Mouse (Mus musculus): ENCODE results near the gene Ism1. TPM values are rescaled to one million over a fixed set of nuclear protein-coding genes. Genes with fewer than 3 reads are reported as not detected.

The Ism1 gene
- 8.0 TPM in 2 replicates for polyA plus RNA-seq (2016; fragmentation: Nextera tagmentation; extraction: Ambion mirVana)

DNA sequence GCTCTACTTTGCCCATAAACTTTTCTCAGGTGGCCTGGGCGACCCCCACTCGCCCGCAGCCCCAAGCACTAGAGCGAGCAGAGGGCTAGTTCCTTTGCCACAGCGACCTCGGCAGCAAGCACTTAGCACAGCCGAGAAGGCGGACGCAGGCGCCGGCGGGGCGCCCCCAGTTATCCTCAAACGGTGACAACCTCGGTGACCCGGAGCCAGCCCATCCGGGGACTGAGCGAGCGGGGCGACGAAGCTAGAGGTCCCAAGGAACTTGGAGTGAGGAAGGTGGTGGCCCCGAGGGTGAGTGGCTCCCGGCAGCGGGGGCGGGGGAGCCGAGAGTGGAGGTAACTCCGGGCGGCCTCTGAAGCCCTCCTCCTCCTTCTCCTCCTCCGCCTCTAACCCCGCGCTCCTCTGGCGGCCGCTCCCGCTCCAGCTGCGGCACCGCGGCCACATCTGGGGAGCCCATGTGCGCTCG, at the start of gene Ism1:
TSS of gene Ism1 (plus strand) at position 370 of the 466 bp plus-strand sequence.
- peak within 1 kb of the TSS; percentile 98 for H3K4me2 ChIP-seq
- H3K9me3 ChIP-seq, result no peaks in the 10 kb centered on the region
- WGBS, result under 1% methylated on average over 34 of the region's 39 CpGs
- H3K36me3 ChIP-seq, result no peaks in the 10 kb centered on the region
- H3K27ac ChIP-seq, result peak within 1 kb of the TSS; percentile 96
- peak; percentile 52 for ATAC-seq (ENCODE audit: insufficient number of reproducible peaks, insufficient read depth, low FRiP score, low TSS enrichment, low read depth)
- peak within 1 kb of the TSS; percentile 91 for H3K9ac ChIP-seq (replicated peaks)
- peak within 1 kb of the TSS; percentile 94 for H3K4me3 ChIP-seq (replicated peaks)
- peaks cover 21% of the 10 kb centered on the region for H3K4me1 ChIP-seq (replicated peaks)
- peaks cover 9% of the 10 kb centered on the region; the same call in 1 of the 2 replicates for H3K27me3 ChIP-seq

DNA sequence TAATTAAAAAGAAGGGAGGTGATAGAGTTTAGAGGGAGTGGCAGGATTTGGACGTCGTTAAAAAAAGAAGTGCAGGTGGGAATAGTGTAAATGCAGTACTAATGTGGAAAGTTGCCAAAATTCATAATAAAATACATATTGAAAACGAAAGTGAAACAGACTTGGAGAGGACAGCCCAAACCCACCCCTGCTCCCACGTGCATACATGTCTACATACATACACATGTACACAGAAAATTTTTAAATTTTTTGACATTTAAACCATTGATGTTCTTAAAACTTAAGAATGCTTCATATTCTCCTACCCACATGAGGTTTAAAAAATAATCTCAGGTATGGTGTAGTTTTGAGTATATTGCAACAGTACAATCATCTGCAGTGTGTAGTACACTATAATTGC, 49.2 kb upstream of the Ism1 start:
- H3K9ac ChIP-seq (replicated peaks), result no peak overlapping the region
- H3K4me1 ChIP-seq (replicated peaks), result peaks cover 11% of the 10 kb centered on the region; the same call in 1 of the 2 replicates
- no peak overlapping the region for H3K4me3 ChIP-seq (replicated peaks)
- ATAC-seq (ENCODE audit: insufficient number of reproducible peaks, insufficient read depth, low FRiP score, low TSS enrichment, low read depth), result no peak
- H3K36me3 ChIP-seq, result no peaks in the 10 kb centered on the region
- H3K9me3 ChIP-seq, result no peaks in the 10 kb centered on the region
- no peaks in the 10 kb centered on the region for H3K27me3 ChIP-seq
- no peak overlapping the region for H3K27ac ChIP-seq
- WGBS, result 66% methylated on average over 4 of the region's 4 CpGs
- no peak overlapping the region for H3K4me2 ChIP-seq

DNA sequence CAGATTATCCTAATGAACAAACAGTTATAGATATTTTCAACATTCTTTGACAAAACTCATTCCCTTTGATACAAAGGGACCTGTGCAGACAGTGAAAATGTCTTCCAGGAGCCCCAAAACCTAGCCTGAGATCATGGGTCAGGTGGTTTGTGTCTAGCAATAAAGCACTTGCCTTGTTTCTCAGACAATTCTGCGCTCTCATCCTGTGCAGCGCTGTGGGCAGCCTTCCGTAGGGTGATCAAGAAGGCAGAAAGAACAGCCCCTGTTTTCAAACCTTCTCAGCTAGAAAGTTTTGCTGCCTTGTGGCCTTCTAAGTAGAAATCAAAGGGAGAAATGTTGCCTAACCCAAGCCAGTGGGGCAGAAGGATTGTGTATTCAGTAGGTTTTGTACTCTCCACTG, 48.3 kb upstream of the Ism1 start:
- 89% methylated on average over 3 of the region's 3 CpGs for WGBS
- Histone ChIP-seq H3K9ac (replicated peaks) (no peak overlapping the region), H3K4me1 (replicated peaks) (peaks cover 12% of the 10 kb centered on the region; the same call in 1 of the 2 replicates), H3K4me2 (no peak overlapping the region), H3K36me3 (no peaks in the 10 kb centered on the region), H3K27me3 (no peaks in the 10 kb centered on the region), H3K9me3 (no peaks in the 10 kb centered on the region), H3K27ac (no peak overlapping the region), H3K4me3 (replicated peaks) (no peak overlapping the region)
- ATAC-seq (ENCODE audit: insufficient number of reproducible peaks, insufficient read depth, low FRiP score, low TSS enrichment, low read depth), result no peak

DNA sequence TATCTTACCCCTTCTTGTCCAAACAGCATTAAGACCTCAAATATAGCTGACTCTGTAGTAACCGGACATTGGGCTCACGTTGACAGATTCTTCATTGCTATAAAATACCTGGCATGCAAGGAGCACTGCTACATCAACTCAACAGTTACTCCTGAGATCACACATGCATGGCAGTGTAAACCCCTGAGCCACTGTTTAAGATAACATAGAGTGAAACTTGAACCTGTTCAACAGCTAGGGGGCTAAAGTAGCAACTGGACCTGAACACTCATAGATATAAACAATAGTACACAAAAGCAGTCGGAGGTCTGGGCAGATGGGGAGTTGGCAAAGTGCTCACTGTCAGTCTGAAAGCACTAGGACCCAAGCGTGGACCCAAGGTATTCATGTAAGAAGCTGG, 43.5 kb upstream of the Ism1 start:
- no peak overlapping the region for H3K9ac ChIP-seq (replicated peaks)
- WGBS, result 84% methylated on average over 4 of the region's 4 CpGs

GRCm38 (mm10) chr2:139637861-139638260, 40.1 kb upstream of the Ism1 start:
- no peak overlapping the region for H3K27ac ChIP-seq
- 21% methylated on average over 2 of the region's 2 CpGs for WGBS
- no peak overlapping the region for H3K4me2 ChIP-seq
- H3K4me3 ChIP-seq (replicated peaks), result no peak overlapping the region
- no peaks in the 10 kb centered on the region for H3K9me3 ChIP-seq
- no peak for ATAC-seq (ENCODE audit: insufficient number of reproducible peaks, insufficient read depth, low FRiP score, low TSS enrichment, low read depth)
- H3K4me1 ChIP-seq (replicated peaks), result peaks cover 10% of the 10 kb centered on the region; the same call in 1 of the 2 replicates
- H3K36me3 ChIP-seq, result no peaks in the 10 kb centered on the region
- H3K9ac ChIP-seq (replicated peaks), result no peak overlapping the region
- no peaks in the 10 kb centered on the region for H3K27me3 ChIP-seq

More for the DNA sequence above, 43.5 kb upstream of the Ism1 start:
- no peak for ATAC-seq (ENCODE audit: insufficient number of reproducible peaks, insufficient read depth, low FRiP score, low TSS enrichment, low read depth)
- Histone ChIP-seq H3K4me3 (replicated peaks) (no peak overlapping the region), H3K36me3 (no peaks in the 10 kb centered on the region), H3K4me1 (replicated peaks) (peaks cover 7% of the 10 kb centered on the region; the same call in 1 of the 2 replicates), H3K27ac (no peak overlapping the region), H3K27me3 (no peaks in the 10 kb centered on the region), H3K4me2 (no peak overlapping the region), H3K9me3 (no peaks in the 10 kb centered on the region)

DNA sequence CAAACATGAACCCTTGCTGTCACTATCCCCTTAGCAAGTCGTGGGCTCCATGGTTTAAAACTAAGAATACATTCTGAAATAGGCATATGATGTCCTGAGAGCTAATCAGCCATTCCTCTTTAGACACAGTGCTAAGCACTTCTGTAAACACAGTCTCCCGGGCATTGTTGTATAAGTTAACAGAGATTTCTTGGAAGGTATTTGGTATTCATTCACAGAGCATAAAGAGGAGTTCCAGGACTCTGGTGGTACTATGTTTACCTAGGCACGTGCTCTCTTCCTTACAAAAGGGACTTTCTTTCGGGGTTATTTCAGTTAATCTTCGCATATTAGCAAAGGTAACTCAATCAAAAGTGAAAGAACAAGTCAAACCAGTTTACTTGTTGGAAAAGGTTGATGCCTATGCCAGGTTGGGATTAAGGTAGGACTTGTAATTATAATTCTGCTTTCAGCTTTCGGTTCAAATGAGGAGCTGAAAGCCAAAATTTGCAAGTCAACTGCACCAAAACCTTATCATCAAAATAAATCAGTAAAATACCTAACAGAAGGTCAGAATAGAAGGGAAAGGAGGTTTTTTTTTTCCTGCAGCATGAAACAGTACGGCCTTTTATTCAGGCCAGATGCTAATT, 36.1 kb upstream of the Ism1 start:
- 60% methylated on average over 7 of the region's 7 CpGs for WGBS
- Histone ChIP-seq H3K4me1 (replicated peaks) (peaks cover 9% of the 10 kb centered on the region), H3K27me3 (no peaks in the 10 kb centered on the region), H3K4me3 (replicated peaks) (no peak overlapping the region), H3K9ac (replicated peaks) (no peak overlapping the region), H3K9me3 (no peaks in the 10 kb centered on the region), H3K36me3 (no peaks in the 10 kb centered on the region), H3K27ac (no peak overlapping the region), H3K4me2 (no peak overlapping the region)
- ATAC-seq (ENCODE audit: insufficient number of reproducible peaks, insufficient read depth, low FRiP score, low TSS enrichment, low read depth), result no peak

DNA sequence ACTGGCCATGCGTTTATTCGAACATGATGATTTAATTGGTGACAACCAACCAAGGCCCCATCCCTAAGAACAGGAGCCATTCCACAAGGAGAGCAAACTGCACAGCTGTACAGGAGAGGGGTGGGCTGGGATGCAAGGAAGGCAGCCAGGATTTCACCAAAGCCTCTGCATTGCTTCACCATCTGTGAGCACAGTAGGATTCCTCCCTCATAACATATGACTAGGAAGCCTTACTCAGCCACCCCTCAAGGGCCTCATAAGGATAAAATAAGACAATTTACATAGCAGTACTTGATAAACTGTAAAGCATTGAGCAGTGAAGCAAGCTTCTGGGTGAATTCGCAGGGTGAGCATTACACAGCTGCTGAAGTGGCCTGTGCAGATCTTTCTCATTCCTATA, 28.5 kb upstream of the Ism1 start:
- 70% methylated on average over 3 of the region's 3 CpGs for WGBS
- H3K9ac ChIP-seq (replicated peaks), result no peak overlapping the region
- no peak overlapping the region for H3K4me3 ChIP-seq (replicated peaks)
- no peaks in the 10 kb centered on the region for H3K36me3 ChIP-seq
- no peak for ATAC-seq (ENCODE audit: insufficient number of reproducible peaks, insufficient read depth, low FRiP score, low TSS enrichment, low read depth)
- H3K4me1 ChIP-seq (replicated peaks), result peaks cover 17% of the 10 kb centered on the region
- H3K4me2 ChIP-seq, result no peak overlapping the region
- no peaks in the 10 kb centered on the region for H3K9me3 ChIP-seq
- H3K27me3 ChIP-seq, result no peaks in the 10 kb centered on the region
- H3K27ac ChIP-seq, result 0 out of 2 replicates have a peak overlapping the region, but pooled peaks have one; percentile 37

DNA sequence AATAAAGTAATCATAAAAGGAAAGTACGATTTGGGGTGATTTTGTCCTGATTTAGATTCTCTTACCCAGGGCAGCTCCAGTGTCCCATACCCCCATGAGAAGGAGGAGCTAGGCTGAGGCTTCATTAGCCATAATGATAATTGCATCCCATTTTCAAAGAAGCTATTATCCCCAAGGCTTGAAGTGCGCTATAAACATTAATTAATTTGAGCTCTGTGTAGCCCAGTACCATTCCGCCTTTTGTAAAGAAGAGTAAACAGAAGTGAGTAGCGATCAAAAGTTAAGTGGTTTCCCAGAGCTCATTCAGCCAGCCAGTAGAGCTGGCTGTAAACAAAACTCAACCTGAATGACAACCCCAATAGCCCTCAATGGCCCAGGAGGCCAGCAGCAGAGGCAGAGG, 21.2 kb upstream of the Ism1 start:
- no peaks in the 10 kb centered on the region for H3K27me3 ChIP-seq
- H3K4me3 ChIP-seq (replicated peaks), result no peak overlapping the region
- no peaks in the 10 kb centered on the region for H3K4me1 ChIP-seq (replicated peaks)
- WGBS, result 25% methylated on average over 4 of the region's 4 CpGs
- no peak overlapping the region for H3K27ac ChIP-seq
- H3K9ac ChIP-seq (replicated peaks), result no peak overlapping the region
- ATAC-seq (ENCODE audit: insufficient number of reproducible peaks, insufficient read depth, low FRiP score, low TSS enrichment, low read depth), result no peak
- H3K4me2 ChIP-seq, result no peak overlapping the region
- H3K36me3 ChIP-seq, result no peaks in the 10 kb centered on the region
- H3K9me3 ChIP-seq, result no peaks in the 10 kb centered on the region

- ATAC-seq (ENCODE audit: insufficient number of reproducible peaks, insufficient read depth, low FRiP score, low TSS enrichment, low read depth), result no peak
- no peaks in the 10 kb centered on the region for H3K36me3 ChIP-seq
- WGBS, result 85% methylated on average over 3 of the region's 3 CpGs
- no peak overlapping the region for H3K4me2 ChIP-seq
- H3K4me3 ChIP-seq (replicated peaks), result no peak overlapping the region
- no peak overlapping the region for H3K27ac ChIP-seq
- no peaks in the 10 kb centered on the region for H3K9me3 ChIP-seq
- H3K4me1 ChIP-seq (replicated peaks), result peaks cover 8% of the 10 kb centered on the region; the same call in 1 of the 2 replicates
- H3K27me3 ChIP-seq, result peaks cover 6% of the 10 kb centered on the region; the same call in 1 of the 2 replicates
- no peak overlapping the region for H3K9ac ChIP-seq (replicated peaks)
Measured at GRCm38 (mm10) chr2:139671838-139672237, 6.1 kb upstream of the Ism1 start.

DNA sequence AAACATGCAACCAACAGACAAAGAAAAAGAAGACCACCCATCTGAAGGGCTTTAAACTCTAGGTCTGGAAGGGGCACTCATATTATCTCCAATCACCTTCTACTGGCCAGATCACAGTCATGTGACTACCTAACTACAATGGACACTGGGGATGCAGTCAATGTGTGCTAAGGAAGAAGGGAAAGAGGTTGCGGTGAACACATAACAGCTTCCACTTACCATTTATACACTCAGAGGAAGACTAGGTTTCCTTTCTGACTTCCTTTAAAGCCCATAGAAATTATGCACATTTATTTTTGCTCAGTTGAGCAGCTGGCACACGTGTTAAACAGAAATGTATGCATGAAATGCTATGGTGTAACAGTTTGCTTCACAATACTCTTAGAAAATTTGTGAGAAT, 5.6 kb upstream of the Ism1 start:
- ATAC-seq (ENCODE audit: insufficient number of reproducible peaks, insufficient read depth, low FRiP score, low TSS enrichment, low read depth), result no peak
- WGBS, result 66% methylated on average over 2 of the region's 2 CpGs
- H3K4me2 ChIP-seq, result no peak overlapping the region
- no peaks in the 10 kb centered on the region for H3K9me3 ChIP-seq
- H3K4me1 ChIP-seq (replicated peaks), result peaks cover 8% of the 10 kb centered on the region; the same call in 1 of the 2 replicates
- H3K27me3 ChIP-seq, result peaks cover 6% of the 10 kb centered on the region; the same call in 1 of the 2 replicates
- no peak overlapping the region for H3K27ac ChIP-seq
- no peaks in the 10 kb centered on the region for H3K36me3 ChIP-seq
- H3K9ac ChIP-seq (replicated peaks), result no peak overlapping the region
- no peak overlapping the region for H3K4me3 ChIP-seq (replicated peaks)

GRCm38 (mm10) chr2:139677065-139677762, 764 bp upstream of the Ism1 start:
- Histone ChIP-seq H3K4me2 (peak overlapping the region; percentile 98), H3K27ac (peak overlapping the region; percentile 96), H3K9me3 (no peaks in the 10 kb centered on the region), H3K9ac (replicated peaks) (peak overlapping the region; percentile 91), H3K36me3 (no peaks in the 10 kb centered on the region), H3K4me3 (replicated peaks) (peak overlapping the region; percentile 94), H3K27me3 (peaks cover 9% of the 10 kb centered on the region; the same call in 1 of the 2 replicates), H3K4me1 (replicated peaks) (peaks cover 21% of the 10 kb centered on the region)
- ATAC-seq (ENCODE audit: insufficient number of reproducible peaks, insufficient read depth, low FRiP score, low TSS enrichment, low read depth), result peak; percentile 67
- under 1% methylated on average over 52 of the region's 52 CpGs for WGBS
